Mouse (Mus musculus): Measurements from ENCODE around the gene Swt1. TPM values are rescaled to one million over a fixed set of nuclear protein-coding genes. Genes with fewer than 3 reads are reported as not detected.

Swt1 gene
- polyA plus RNA-seq, 1 experiment from 2014 or later = 13.9 TPM

DNA sequence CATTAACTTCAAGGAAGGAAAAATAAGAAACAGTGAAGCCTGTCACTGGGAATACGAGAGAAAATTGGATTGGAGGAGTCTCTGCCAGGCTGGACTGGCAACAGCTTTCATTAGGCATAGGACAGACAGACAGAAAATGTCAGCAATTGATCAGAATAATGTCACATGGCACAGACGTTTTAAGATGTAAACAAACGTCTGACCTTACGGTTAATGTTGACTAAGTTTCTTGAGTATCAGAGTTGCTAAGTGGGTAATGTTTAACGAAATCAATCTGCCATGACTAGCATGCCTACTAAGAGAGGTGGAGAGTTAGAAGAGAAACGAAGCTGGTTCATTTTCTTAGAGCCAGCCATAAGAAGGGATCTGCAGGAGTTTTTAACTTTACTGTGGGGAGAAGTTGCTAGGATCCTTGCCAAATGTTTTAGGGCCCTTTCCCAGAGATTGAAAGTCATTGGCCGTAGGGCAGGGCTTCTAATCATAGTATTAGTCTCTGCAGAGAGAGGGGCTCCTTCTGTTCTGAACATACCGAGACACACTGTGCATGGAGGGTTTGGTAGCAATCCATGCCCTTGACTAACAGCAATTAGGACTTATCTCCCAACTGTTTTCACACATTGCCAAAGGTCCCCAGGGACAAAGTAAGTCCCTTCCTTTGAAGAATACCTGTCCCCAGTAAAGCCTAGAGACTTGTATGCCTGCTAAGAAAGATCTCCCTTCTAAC lies 86.8 kb downstream of the Swt1 start:
- Histone ChIP-seq H3K4me1 (peaks cover 23% of the 10 kb centered on the region), H3K9me3 (no peaks in the 10 kb centered on the region), H3K27me3 (replicated peaks) (no peaks in the 10 kb centered on the region), H3K4me2 (no peak overlapping the region), H3K36me3 (replicated peaks) (no peaks in the 10 kb centered on the region), H3K4me3 (no peak overlapping the region), H3K9ac (no peak overlapping the region), H3K27ac (no peak overlapping the region)
- WGBS = 77% methylated on average over 8 of the region's 8 CpGs
- no peak for ATAC-seq (replicated peaks)

DNA sequence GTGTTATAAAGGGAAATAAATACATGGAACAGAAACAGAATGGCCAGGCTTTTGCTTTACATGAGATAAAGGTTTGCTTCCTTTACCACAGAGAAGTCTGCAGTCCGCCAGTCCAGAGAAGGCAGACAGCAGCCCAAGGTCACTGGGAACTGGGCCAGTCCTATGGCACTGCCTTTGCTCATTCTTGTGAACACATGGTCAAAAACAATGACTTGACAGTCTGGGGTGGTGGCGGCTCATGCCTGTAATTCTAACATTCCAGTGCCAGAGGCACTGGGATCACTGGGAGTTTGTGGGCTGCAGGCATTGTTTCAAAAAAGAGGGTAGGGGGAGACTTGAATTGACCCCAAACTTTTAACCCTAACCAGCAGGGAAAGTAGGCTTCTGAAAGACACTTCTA lies 89.3 kb downstream of the Swt1 start:
- Histone ChIP-seq H3K27me3 (replicated peaks) (no peaks in the 10 kb centered on the region), H3K27ac (no peak overlapping the region), H3K4me2 (no peak overlapping the region), H3K36me3 (replicated peaks) (no peaks in the 10 kb centered on the region), H3K9me3 (no peaks in the 10 kb centered on the region), H3K4me1 (peaks cover 12% of the 10 kb centered on the region), H3K9ac (no peak overlapping the region), H3K4me3 (no peak overlapping the region)
- 46% methylated on average over 2 of the region's 2 CpGs for WGBS
- ATAC-seq (replicated peaks) = no peak

DNA sequence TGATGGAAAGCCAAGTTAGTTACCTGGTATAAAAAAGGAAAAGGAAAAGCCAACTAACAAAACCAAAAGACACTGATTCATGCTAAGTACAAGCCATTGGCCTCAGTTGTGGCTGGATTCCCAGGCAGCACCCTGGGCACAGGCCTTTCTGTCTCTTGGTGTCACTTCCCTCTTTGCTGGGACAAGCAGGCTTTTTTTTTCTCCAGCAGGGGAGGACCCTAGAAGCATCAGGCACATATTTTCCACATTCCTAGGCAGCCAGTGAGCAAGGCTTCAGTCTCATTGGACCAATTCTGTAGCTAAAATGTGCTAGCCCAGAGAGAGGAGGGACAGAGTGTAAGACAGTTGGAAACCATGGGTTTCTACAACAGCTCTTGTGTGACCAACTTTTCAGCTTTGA lies 90.0 kb downstream of the Swt1 start:
- ATAC-seq (replicated peaks) = no peak
- no peaks in the 10 kb centered on the region for H3K36me3 ChIP-seq (replicated peaks)
- no peaks in the 10 kb centered on the region for H3K27me3 ChIP-seq (replicated peaks)
- no peak overlapping the region for H3K27ac ChIP-seq
- no peak overlapping the region for H3K9ac ChIP-seq
- H3K4me1 ChIP-seq = peaks cover 7% of the 10 kb centered on the region
- H3K4me2 ChIP-seq = no peak overlapping the region
- no peak overlapping the region for H3K4me3 ChIP-seq
- no peaks in the 10 kb centered on the region for H3K9me3 ChIP-seq

DNA sequence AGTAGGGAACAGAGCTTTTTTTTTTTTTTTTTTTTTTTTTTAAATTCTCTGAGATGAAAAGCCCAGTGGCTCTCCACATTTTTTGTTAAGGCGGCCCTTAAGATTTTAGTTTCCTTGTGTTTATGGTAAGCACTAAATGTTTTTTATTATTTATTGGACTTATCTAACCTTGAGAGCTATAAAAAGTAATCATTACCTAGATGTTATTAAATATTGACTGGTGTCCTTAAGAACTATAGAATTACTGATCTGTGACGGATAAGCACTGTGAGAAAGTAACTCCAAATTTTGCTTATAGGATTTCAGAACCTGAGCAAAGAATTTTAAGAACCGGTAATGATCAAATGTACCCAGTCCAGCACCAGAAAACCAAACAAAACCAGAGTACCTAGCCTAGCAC lies 95.4 kb downstream of the Swt1 start:
- no peak overlapping the region for H3K27ac ChIP-seq
- no peaks in the 10 kb centered on the region for H3K4me1 ChIP-seq
- WGBS = 93% methylated on average over 3 of the region's 3 CpGs
- no peak overlapping the region for H3K4me3 ChIP-seq
- H3K9ac ChIP-seq = no peak overlapping the region
- no peaks in the 10 kb centered on the region for H3K9me3 ChIP-seq
- H3K36me3 ChIP-seq (replicated peaks) = no peaks in the 10 kb centered on the region
- no peaks in the 10 kb centered on the region for H3K27me3 ChIP-seq (replicated peaks)
- no peak overlapping the region for H3K4me2 ChIP-seq
- no peak for ATAC-seq (replicated peaks)

DNA sequence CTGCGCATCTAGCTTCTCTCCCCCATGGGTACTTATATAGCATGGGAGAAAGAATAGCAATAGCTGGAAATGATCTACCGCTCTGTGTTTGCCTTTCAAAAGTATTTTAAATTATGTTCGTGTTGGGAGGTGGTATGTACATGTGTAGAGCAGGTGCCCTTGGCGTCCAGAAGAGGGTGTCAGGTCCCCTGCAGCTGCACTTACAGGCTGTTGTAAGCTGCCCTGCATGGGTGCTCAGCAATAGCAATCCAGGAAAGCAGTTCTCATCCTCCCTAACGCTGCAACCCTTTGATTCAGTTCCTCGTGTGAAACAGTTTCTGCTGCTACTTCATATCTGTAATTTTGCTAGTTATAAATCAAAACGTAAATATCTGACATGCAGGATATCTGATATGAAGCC lies 98.7 kb downstream of the Swt1 start:
- no peak overlapping the region for H3K4me2 ChIP-seq
- H3K4me3 ChIP-seq = no peak overlapping the region
- no peak for ATAC-seq (replicated peaks)
- 77% methylated on average over 7 of the region's 7 CpGs for WGBS
- no peaks in the 10 kb centered on the region for H3K9me3 ChIP-seq
- H3K9ac ChIP-seq = no peak overlapping the region
- no peaks in the 10 kb centered on the region for H3K36me3 ChIP-seq (replicated peaks)
- no peaks in the 10 kb centered on the region for H3K27me3 ChIP-seq (replicated peaks)
- H3K4me1 ChIP-seq = no peaks in the 10 kb centered on the region
- H3K27ac ChIP-seq = no peak overlapping the region

DNA sequence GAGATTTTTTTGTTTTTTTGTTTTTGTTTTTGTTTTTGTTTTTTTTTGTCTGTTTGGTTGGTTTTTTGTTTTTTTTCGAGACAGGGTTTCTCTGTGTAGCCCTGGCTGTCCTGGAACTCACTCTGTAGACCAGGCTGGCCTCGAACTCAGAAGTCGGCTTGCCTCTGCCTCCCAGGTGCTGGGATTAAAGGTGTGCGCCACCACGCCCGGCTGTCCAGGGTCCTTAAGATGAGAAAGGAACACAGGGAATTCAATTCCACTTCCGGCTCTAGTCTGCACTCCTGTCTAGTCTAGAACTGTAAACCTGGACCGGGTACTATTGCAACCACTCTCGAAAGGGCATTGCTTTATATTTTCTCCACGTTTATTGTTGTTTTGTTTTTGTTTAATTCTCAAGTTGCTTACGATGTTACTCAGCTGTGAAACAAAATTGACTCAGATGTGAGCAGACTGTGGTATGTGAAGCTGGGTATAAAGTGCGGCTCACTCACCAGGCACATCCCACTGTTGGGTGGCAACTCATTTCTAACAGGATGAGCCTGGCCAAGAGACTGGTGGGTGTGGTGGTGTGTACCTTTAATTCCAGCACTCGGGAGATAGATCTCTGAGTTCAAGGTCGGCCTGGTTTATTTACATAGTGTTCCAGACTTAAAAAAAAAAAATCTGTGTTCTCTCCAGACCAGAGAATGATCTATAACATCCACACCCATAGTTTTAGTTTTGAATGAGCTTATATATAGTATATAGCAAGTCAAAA lies 99.7 kb downstream of the Swt1 start:
- Histone ChIP-seq H3K36me3 (replicated peaks) (no peaks in the 10 kb centered on the region), H3K4me3 (no peak overlapping the region), H3K4me1 (no peaks in the 10 kb centered on the region), H3K4me2 (no peak overlapping the region), H3K27me3 (replicated peaks) (no peaks in the 10 kb centered on the region), H3K27ac (no peak overlapping the region), H3K9me3 (no peaks in the 10 kb centered on the region), H3K9ac (no peak overlapping the region)
- 89% methylated on average over 14 of the region's 14 CpGs for WGBS
- ATAC-seq (replicated peaks) = no peak

DNA sequence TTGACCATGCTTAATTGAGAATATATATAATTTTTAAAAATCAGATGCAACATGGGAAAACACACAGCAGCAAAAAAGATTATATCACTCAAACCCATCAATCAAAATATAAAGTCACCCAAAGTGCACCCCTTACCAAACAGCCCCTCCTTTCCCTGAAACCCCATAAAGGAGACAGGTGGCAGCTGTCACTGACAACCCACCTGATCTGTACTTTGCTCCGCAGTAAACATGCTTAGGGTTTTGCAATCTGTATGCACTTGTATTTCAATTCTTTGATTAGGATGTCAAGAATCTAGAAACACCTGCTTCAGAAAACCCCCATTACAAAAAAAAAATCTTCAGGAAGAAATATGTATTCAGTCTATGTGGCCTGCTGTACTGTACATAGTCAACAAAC lies 102.9 kb downstream of the Swt1 start:
- WGBS = 98% methylated on average over 1 of the region's 1 CpGs
- H3K9me3 ChIP-seq = no peaks in the 10 kb centered on the region

DNA sequence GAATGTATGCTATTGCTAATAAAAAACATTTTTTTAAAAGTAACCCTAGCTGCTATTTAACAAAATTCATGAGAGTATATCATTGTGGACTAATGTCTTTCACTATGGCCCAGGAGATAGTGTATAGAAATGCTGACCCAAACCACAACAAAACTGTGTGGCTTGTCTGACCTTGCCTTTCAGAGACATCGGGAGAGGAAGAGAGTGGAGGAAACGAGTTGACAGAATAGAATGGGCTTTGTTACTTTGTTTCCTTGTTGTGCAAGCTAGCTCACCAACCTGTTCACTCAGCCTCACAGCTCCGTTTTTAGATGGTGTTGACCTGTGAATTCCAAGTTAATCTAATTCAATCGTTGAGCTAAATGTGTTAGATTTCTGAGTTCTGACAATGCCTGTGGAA lies 107.8 kb downstream of the Swt1 start:
- H3K4me1 ChIP-seq = no peaks in the 10 kb centered on the region
- no peak overlapping the region for H3K9ac ChIP-seq
- no peak overlapping the region for H3K27ac ChIP-seq
- WGBS = 69% methylated on average over 4 of the region's 4 CpGs
- H3K4me2 ChIP-seq = no peak overlapping the region
- H3K27me3 ChIP-seq (replicated peaks) = no peaks in the 10 kb centered on the region
- no peaks in the 10 kb centered on the region for H3K9me3 ChIP-seq
- H3K36me3 ChIP-seq (replicated peaks) = no peaks in the 10 kb centered on the region
- no peak overlapping the region for H3K4me3 ChIP-seq
- ATAC-seq (replicated peaks) = no peak

More for the DNA sequence above, 102.9 kb downstream of the Swt1 start:
- H3K4me2 ChIP-seq = no peak overlapping the region
- H3K4me3 ChIP-seq = no peak overlapping the region
- ATAC-seq (replicated peaks) = no peak
- H3K9ac ChIP-seq = no peak overlapping the region
- H3K36me3 ChIP-seq (replicated peaks) = no peaks in the 10 kb centered on the region
- H3K27me3 ChIP-seq (replicated peaks) = no peaks in the 10 kb centered on the region
- no peaks in the 10 kb centered on the region for H3K4me1 ChIP-seq
- H3K27ac ChIP-seq = no peak overlapping the region

DNA sequence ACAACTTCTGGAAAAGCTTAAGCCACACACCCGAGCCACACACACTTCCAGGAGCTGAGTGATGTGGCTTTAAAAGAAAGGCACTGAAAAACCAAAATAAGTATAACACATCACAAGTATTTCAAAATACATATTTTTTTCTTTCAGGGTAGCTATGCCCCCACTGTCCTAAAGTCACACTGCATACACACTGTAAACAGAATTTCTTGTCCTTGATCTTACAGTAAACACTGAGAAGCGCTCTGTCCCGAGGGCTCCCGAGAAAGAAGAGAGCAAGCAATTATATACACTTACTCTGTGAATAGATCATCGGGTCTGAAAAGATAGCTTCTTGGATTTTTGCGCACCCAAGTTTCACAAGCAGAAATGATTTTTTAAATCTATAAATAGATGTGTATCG lies 109.0 kb downstream of the Swt1 start:
- no peaks in the 10 kb centered on the region for H3K9me3 ChIP-seq
- no peak overlapping the region for H3K4me3 ChIP-seq
- H3K27ac ChIP-seq = no peak overlapping the region
- no peak overlapping the region for H3K4me2 ChIP-seq
- H3K36me3 ChIP-seq (replicated peaks) = no peaks in the 10 kb centered on the region
- H3K9ac ChIP-seq = no peak overlapping the region
- no peaks in the 10 kb centered on the region for H3K27me3 ChIP-seq (replicated peaks)
- WGBS = 79% methylated on average over 7 of the region's 7 CpGs
- no peak; the same call in 1 of the 2 replicates for ATAC-seq (replicated peaks)
- H3K4me1 ChIP-seq = no peaks in the 10 kb centered on the region

Small RNA genes lying within 50 kb of the gene (microRNA-seq; reads per million reads assigned to microRNA genes)
- not detected for gene Mir7682

Other genes starting within 250 kb of the Swt1 start
- gene Gm47985, start 245.9 kb downstream of the Swt1 start, polyA plus RNA-seq (2015; fragmentation: Nextera tagmentation; extraction: Ambion mirVana) = not detected in 2 replicates
- not detected in 2 replicates for gene Gm8947, start 236.1 kb downstream of the Swt1 start, polyA plus RNA-seq (2015; fragmentation: Nextera tagmentation; extraction: Ambion mirVana)
- not detected in 2 replicates for gene Gm47995, start 230.0 kb downstream of the Swt1 start, polyA plus RNA-seq (2015; fragmentation: Nextera tagmentation; extraction: Ambion mirVana)
- gene 3110040M04Rik, start 224.3 kb downstream of the Swt1 start, polyA plus RNA-seq (2015; fragmentation: Nextera tagmentation; extraction: Ambion mirVana) = not detected in 2 replicates
- gene Gm47996, start 218.3 kb downstream of the Swt1 start, polyA plus RNA-seq (2015; fragmentation: Nextera tagmentation; extraction: Ambion mirVana) = not detected in 2 replicates
- 247 and 257 TPM in 2 replicates for gene Ivns1abp, start 84.0 kb downstream of the Swt1 start, polyA plus RNA-seq (2015; fragmentation: Nextera tagmentation; extraction: Ambion mirVana)
- gene Trmt1l, start 87 bp upstream of the Swt1 start, polyA plus RNA-seq (2015; fragmentation: Nextera tagmentation; extraction: Ambion mirVana) = 46.6 and 48.3 TPM in 2 replicates
- gene Rnf2, start 72.5 kb upstream of the Swt1 start, polyA plus RNA-seq (2015; fragmentation: Nextera tagmentation; extraction: Ambion mirVana) = 113 and 115 TPM in 2 replicates
- 0.77 and 1.4 TPM in 2 replicates for gene Fam129a, start 142.7 kb upstream of the Swt1 start, polyA plus RNA-seq (2015; fragmentation: Nextera tagmentation; extraction: Ambion mirVana)